Mouse (Mus musculus) adrenal gland, adult 2 months (tissue): ENCODE results near the gene Lyrm1. TPM values are rescaled to one million over a fixed set of nuclear protein-coding genes. Genes with fewer than 3 reads are reported as not detected.

Source experiments
- DNase-seq: peaks from one replicate; pipeline ENCODE4 v3.0.0; 2021
- long read RNA-seq: library from polyadenylated mRNA; stranded (forward); transcript quantifications from one replicate; pipeline ENCODE4 v2.0.0, GENCODE M21; 2021
- polyA plus RNA-seq: library from polyadenylated mRNA; depleted of rRNA; stranded (reverse); fragments of >200 nt; gene quantifications from 2 replicates; pipeline ENCODE4 v1.2.3, GENCODE M21; 2012; rRNA removed
- total RNA-seq, 2 experiments: library from RNA; stranded (reverse); gene quantifications; 2 replicates each; pipeline ENCODE4 v1.2.3; 2021

Lyrm1 gene
- total RNA-seq (10 to 100 TPM; 11.4 to 12.3 TPM), polyA plus RNA-seq (0.38 and 0.83 TPM in 2 replicates)
- long read RNA-seq, partial matches to known transcripts: 3 of 6 reads
- long read RNA-seq, other reads (novel, unspliced or antisense): 1 of 6 reads

GRCm38 (mm10) chr7:119895639-119896512 is at the start of gene Lyrm1, which contains the start of gene Dcun1d3:
Gene Lyrm1, plus strand, starts transcription at chr7:119895861.
Gene Dcun1d3, minus strand, starts transcription at chr7:119896298.
- peak; percentile 98 for DNase-seq

DNA sequence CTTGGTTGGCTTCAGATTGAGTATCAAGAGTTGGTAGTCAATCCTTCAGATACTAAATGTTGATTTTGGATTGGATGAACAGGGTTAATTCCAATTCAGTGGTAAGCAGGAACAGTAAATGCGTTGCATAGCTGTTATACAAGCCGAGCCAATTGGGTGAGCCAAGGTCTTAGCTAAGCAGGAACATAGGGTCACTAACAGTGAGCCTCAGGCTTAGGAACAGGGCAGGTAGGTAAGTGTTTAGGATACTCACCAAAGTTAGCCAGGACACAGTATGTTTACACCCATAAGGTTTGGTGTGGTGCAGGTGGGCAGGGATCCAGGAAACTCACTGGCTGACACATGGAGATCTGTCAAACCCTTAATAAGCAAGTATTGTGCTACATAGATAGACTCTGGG is 48.3 kb upstream of the Lyrm1 start:
- DNase-seq: peak; percentile 20

DNA sequence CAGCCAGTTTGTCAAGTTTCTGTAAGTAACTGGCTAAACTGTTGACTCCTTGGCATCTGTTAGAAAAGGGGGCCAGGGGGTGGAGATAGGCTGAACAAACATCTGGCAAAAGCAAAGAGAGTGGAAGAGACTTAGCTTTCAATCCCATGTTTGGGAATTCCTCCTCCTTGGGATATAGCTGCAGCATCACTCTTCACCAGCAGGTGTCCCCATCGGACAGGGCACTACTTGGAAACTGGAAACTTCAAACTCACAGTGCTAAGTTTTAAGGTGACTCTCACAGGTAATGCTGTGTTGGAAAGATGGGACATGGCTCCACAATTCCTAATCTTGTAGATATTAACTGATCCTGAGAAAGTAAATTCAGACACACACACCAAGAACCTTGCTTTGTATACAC is 46.6 kb upstream of the Lyrm1 start:
- peak; percentile 64 for DNase-seq

DNA sequence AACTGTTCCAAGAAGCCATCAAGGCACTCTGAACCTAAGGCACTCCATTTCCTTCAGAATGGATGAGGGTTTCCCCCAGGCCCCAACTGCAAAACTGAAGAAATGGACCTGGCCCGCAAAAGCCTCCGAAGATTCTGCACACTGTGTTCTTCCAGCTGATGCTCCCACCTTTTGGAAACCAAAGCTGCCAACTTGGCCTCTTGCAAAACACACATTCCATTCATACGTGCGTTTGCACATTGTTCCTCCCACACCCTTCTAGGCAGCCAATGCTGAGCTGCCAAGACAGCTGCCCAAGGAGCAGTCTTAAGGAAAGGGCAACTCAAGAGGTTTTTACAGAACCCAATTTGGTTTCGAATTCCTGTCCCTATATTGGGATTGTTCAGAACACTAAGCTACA is 44.9 kb upstream of the Lyrm1 start:
- DNase-seq: peak; percentile 23

GRCm38 (mm10) chr7:119852494-119852893 is 43.2 kb upstream of the Lyrm1 start:
- no peak for DNase-seq

GRCm38 (mm10) chr7:119853186-119853585 is 42.5 kb upstream of the Lyrm1 start:
- DNase-seq: no peak

- DNase-seq: no peak
Observed at GRCm38 (mm10) chr7:119854362-119854761, 41.3 kb upstream of the Lyrm1 start.

- no peak for DNase-seq
Observed at GRCm38 (mm10) chr7:119855031-119855430, 40.6 kb upstream of the Lyrm1 start.

DNA sequence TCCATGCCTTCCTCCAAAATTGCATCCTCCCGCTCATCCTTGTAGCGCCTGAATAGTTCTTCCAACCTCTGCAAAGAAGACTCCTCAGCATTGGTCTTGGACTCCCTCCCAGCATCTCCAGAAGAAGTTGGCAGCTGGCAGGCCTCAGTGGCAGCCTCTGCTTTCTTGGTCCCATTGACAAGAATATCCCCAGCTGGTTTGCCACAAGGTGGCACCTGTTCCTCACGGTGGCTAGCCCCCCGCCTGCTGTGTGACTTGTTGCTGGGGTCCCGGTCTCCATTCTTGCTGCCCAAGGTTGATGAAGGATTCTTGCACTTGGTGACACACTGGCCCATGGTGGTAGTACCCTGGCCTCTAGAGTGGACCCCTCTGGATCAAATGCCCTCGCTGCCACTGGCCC is 36.2 kb upstream of the Lyrm1 start:
- no peak for DNase-seq

- no peak for DNase-seq
Observed at GRCm38 (mm10) chr7:119860116-119860515, 35.5 kb upstream of the Lyrm1 start.

DNA sequence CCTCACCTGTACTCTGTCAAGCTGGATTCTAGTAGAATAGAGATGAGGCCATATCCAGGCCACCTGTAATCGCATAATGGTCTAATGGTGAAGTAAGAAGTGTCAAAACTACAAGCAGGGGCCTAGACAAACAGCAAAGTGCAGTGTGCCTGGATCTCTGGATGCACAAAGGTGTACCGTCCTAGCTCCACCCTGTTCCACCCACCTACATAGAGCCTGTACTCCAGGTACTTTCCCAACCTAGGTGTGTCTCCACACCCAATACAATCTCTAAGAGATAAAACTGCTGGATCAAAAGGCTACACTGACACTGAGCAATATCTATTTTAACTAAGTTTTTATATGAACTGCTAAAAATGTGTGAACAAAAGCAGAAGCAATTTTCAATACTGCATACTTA is 35.1 kb upstream of the Lyrm1 start:
- DNase-seq: no peak

DNA sequence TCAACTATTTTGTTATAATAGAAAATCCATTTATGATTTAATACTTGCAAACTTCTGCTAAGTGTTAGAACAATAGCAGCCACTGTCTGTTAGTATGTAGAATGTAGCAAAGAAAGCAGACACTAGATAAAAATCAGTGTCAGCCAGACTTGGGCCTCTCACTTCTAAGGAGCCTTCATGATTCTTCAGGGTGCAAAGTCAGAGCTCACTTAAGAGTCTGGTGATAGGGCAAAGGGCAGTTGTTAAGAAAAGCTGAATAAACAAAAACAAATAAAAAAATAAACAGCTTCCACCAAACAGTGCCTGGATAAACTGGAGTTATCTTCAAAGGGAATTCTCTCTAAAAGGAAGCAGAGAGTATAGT is 34.7 kb upstream of the Lyrm1 start:
- no peak for DNase-seq

- peak; percentile 68 for DNase-seq
Observed at GRCm38 (mm10) chr7:119861335-119862091, 34.1 kb upstream of the Lyrm1 start.

GRCm38 (mm10) chr7:119862167-119862566 is 33.5 kb upstream of the Lyrm1 start:
- DNase-seq: no peak

- no peak for DNase-seq
Observed at GRCm38 (mm10) chr7:119864500-119864899, 31.2 kb upstream of the Lyrm1 start.

DNA sequence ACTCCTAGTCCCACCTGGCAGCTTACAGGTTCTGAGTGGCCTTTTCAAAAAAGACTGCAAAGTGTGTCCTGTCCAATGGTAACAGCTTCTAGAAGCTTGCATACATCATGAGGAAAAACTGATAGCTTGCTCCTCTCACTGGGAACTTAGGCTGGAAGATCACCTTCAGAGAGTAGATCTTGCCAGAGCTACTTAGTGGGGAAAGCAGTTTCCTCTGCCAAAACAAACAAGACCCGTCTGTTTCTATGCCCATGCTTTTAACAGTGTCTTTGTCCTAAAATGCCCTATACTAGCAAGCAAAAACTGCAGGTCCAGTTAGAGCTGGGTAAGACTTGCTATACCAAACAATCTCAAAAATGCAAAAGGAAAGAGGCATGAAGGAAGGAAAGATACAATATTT is 29.5 kb upstream of the Lyrm1 start:
- DNase-seq: no peak

DNA sequence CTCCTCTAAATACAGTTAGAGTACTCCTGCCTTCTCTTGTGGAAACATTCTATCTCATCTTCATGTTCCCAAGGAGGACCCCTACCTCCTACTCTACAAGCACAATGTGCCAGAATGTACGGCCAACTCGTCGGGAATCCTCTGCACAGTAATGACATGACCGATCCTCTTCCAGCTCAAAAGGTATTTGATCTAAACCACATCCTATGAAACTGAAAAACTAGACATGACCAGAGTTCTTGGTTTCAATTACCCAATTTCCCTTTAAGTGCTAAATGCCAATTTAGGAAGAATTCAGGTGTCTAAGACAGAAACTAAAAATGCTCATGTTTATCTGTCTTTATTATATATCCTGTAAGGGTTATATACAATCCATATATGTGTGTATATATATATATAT is 23.5 kb upstream of the Lyrm1 start:
- DNase-seq: no peak

GRCm38 (mm10) chr7:119873050-119873449 is 22.6 kb upstream of the Lyrm1 start:
- no peak for DNase-seq

DNA sequence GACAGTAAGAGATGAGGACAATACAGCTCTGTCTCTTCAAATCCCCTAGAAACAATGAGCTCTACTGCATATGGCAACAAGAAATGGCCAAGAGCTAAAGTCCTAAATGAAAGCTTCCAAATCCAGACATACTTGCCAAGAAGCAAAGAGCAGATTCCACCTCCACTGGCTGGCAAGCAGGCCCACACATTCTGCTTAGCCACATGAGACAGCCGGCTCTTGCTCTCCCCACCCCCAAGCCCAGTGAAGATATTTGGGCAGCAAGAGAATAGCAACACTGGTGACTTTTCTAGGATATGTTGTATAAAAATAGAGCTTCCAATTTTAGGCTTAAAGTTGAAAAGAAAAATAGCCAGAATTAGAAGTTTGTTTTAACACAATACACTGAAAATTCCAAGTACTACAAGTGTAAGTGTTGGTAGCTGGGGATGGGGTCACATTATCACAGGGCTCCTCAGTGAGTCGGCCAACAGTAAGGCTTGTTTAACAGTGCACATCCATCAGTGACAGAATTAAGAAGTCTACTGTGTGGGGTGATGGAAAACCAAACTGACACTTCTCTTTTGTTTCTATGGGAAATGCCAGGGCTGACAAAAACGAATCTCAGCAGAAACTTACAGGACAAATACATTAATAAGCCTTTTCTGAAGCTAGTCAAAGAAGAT is 19.8 kb upstream of the Lyrm1 start:
- DNase-seq: no peak

GRCm38 (mm10) chr7:119879171-119879570 is 16.5 kb upstream of the Lyrm1 start:
- no peak for DNase-seq

DNA sequence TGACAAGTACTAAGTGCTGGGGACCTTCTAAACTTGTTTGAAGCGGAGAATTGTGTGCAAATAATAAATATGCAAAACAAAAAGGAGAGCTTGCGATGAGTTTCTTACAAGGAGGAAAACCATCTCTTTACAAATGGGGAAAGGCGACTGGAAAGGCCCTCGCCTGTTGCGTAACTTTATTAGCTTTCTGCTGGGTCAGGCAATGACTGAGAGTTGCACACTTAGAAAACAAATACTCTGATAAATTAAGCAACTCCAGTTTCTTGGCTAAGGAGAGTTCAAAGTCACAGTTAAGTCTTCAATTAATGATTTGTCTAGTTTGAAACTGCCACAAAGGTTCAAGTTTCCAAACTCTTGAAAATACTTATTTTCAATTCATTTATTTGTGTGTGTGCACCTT is 15.3 kb upstream of the Lyrm1 start:
- DNase-seq: peak; percentile 28

GRCm38 (mm10) chr7:119881229-119881628 is 14.4 kb upstream of the Lyrm1 start:
- no peak for DNase-seq

DNA sequence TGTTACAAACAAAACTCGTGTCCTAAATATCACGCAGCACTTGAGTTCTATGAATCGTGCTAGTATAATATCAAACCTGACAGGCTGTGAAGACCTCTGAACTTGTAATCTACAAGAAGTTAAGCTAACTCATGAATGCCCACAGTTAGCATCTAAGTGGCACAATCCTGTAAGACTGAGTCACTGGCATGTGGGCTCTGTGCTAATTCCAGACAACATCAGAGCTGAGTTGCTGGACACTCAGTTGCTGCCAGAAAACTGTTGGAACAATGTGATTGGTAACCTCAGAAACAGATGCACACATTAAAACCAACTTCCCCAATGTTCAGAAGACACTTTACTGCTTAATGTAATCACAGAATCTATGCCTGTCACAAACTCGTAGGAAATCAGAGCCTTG is 7.8 kb upstream of the Lyrm1 start:
- DNase-seq: no peak
